Mouse (Mus musculus) adrenal gland, adult 8-10 months (tissue): ENCODE results near the gene Spata2l. TPM values are rescaled to one million over a fixed set of nuclear protein-coding genes. Genes with fewer than 3 reads are reported as not detected.
A peak's percentile ranks its signal among the peaks of the same experiment; 100 is the strongest.
"Not testable (repeated sequence)": the region's sequence is repeated elsewhere in the genome, so short reads cannot be mapped to it uniquely, and the experiment has no call there.

Source experiments
- DNase-seq: peaks from one replicate; pipeline ENCODE4 v3.0.0; 2022
- total RNA-seq, 4 experiments: library from RNA; stranded (reverse); gene quantifications; 2 replicates each; pipeline ENCODE4 v1.2.4; 2022

The Spata2l gene
- total RNA-seq, 4 experiments from 2014 or later = 12.0 to 20.4 (median 17.1) TPM

DNA sequence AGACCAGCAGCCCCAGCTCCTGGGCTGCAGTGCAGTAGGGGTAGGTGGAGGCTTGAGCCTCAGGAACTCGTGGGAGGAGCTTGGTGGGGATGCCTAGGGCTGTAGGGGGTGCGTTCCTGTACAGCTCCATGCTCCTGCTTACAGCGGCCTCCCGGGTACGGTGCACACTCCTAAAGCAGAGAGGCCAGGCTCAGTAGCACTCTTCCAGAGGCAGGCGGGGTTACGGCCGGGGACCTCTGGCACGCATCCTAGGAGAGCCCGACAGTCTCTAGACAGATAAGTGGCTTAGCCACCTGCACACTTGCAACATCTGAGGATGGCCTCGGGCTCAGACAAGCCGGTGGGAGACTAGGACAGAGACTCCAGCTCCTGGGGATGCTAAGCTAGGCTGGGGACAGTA, 9.5 kb upstream of the Spata2l start:
- DNase-seq = no peak

DNA sequence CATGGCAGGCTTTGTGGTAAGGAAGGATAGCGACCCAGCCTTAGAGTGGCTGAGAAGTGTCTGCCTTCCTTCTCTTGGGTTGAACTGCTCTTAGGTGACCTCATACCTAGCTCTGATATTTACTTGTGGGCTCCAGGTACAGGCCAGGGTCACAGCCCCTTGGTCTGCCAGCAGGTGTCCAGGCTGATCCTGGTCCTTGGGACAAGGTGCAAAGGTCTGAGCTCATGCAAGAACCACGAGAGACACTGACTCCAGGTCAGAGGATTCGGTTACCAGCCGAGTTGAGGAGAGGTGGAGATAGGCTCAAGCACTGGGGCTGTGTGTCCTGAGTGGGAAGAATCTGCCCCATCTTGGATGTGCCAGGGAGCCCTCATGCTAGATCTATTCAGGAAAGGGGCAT, 8.3 kb upstream of the Spata2l start:
- no peak for DNase-seq

DNA sequence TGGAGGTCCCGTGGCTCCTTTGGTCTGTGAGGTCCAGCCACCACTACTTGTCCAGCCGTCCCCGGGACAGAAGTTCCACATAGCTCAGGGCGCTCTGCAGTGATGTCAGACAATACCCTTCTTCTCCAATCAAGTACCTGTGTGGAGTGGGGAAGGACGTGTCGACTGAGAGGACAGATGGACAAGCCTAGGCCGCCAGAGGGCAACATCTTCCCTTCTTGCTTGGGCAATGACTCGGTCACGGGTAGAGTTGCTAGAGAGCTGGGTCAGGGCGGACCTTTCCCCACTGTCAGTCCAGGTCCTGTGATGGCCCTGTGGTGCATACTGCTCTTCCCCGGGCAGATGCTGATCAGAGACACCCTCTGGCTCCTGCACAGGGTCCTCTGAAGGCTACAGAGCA, 7.0 kb upstream of the Spata2l start:
- no peak for DNase-seq

DNA sequence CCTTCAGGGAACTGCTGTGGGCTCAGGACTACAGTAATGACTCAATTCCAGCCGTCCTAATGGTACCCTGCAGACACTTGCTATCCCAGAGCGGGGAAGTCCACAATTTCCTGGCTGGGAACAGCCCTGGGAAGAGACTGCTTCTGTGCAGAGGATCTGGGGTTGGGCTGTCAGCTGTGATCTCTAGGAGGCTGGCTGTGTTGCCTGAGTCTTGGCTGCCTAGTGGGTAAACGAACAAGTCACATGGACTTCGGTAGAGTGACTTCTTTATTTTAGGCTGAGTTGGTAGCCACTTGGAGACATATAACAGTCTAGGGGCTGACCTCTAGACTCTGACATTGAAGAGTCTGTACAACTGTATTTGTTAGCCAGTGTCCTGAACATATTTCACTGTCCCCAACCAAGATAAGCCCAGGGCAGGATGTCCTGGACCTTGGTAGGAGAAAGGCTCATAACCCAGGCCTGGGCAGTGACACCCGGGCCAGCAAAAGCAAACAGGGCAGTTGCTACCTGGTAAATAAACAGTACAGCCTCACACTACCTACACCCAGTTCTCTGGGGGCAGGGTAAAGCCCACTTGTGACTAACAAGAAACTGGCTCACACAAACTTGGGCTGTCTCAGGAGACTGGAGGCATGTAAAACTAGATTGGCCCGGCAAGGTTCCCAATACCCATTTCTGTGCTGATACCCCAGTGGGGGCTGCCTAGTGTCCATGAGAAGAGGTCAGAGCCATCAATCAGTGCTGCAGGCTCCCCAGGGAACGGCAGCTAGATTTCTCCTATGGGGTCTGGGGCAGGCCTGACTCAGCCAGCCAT, 6.3 kb upstream of the Spata2l start:
- no peak for DNase-seq

DNA sequence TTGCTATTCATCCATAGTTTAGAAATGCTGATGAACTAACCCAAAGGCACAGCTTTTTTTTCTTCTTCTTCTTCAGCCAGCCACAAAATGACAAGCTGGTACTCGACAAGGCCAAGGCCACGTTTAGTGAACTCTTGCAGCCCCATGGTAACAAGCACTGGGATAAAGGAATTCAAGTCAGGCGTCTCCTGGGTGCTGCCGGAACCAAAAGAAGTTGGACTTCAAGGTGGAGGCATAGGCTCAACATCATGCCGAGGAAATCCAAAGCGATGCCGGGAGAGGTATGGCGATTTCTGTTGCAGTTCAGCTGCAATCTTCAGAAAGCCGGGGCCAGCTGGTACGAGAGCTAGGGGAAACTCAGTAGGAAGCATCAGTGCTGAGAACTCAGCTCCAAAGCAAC, 3.4 kb upstream of the Spata2l start:
- DNase-seq = peak; percentile 57

DNA sequence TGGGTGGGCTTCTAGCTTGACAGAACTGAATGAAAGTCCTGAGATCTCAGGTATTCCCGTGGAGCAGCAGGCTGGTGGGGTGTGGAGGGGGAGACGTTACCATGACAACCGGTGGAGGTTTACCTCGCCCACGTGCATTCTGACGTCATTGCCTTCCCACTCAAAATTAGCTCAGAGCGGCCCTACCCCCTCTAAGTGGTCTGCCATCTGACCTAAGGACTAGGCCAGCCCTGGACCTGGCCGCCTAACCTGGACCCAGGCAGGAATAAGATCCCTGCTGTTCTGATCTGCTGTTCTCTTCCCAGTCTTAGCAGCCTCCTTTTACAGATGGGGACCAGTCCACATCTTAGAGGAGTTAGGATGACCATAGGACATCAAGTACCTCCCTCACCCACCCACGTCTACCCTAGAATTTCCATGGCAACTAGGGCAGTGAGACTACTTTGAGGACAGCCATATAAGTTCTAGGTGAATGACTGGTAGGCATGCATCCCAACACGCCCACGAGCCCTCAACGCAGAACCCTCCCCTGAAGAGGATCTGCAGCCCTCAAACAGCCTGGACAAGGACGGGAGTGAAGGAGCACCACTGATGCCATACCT, 1.0 kb downstream of the Spata2l start:
- DNase-seq = no peak

DNA sequence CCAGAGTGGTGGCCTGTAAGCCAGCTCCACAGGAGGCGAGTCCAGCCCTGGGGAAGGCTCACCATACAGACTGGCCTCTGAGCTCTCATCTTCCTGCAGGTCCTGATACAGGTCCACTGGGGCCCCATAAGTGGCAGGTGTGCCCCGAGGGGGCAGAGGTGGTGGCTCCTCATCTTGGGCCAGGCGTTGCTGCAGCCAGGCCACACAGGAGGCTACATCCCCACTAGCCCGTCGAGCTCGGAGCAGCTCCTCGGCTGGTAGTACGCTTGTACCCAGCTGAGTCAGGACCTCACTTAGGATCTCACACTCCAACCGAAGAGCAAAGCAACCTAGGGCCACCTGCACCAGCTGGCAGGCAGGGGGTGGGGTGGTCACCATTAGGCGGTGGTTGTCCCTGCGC, 2.3 kb downstream of the Spata2l start:
- DNase-seq = no peak

DNA sequence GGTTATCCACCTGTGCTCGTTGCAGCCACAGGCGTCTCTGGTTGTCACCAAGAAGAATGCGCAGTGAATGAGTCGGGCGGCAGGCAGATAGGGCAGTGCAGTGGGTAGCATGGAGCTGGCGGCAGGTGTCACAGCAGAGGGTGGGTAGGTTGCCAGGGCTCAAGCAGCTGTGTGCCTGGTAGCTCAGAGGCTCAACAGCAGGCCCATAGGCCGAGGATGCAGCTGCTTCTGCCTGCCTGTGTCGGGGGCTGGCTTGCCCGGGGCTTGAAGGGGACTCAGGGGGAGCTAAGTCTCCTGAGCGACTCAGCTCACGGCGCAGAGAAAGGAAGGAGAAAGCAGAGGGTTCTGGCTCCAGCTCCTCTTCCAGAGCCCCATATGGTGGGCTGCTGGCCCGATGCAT, 2.7 kb downstream of the Spata2l start:
- no peak for DNase-seq

DNA sequence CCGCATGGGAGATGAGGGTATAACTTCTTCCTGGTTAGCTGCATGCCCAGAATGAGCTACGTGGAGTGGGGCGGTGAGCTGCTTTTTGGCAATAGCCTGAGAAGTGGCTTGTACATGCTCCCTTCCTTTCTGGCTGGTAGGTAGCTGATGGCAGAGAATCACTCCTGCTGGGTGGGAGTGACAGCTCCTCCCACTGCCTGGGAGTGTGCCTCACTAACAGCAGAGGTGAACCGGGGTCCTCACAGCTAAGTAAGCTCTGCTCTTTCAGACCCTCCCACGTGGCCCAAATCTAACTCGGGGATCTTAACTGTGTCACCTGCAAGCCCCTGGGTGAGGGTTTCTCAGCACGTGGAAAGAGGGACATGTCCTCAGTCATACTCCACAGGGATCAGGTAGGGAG, 3.5 kb downstream of the Spata2l start:
- no peak for DNase-seq

DNA sequence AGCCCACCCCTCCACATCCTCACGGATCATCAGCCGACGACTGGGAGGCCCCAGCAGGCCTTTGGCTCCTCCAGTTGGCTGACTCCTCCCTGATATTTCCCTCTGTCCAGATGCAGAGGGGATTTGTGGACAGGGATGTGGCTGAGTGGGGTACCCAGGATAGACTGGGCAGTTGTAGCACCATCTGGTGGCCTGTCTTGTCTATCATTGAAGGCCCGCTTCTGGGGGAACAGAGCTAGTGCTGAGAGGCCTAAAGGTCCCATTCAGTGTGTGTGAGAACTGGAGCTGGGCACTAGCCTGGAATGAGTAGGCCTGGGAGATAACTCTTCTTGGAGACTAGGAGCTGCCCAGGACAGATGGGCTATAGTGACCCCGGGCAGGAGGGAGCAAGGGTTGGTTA, 4.3 kb downstream of the Spata2l start:
- no peak for DNase-seq

DNA sequence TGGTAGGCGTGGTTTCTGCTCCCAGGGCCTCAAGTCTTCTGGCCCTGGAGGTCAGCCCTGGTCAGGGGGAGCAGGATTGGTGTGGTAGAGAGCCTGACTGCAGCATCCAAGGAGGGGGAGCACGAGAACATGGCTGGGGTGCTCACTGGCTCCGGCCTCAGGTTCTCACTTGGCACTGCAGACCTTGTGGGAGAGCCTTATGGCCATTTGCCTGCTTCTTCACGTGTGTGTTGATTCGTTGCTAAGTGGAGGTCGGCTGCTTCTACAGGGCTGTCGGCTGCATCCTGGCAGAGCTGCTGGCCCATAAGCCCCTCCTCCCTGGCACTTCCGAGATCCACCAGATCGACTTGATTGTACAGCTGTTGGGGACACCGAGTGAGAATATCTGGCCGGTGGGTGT, 5.7 kb downstream of the Spata2l start:
- not testable (repeated sequence) for DNase-seq

DNA sequence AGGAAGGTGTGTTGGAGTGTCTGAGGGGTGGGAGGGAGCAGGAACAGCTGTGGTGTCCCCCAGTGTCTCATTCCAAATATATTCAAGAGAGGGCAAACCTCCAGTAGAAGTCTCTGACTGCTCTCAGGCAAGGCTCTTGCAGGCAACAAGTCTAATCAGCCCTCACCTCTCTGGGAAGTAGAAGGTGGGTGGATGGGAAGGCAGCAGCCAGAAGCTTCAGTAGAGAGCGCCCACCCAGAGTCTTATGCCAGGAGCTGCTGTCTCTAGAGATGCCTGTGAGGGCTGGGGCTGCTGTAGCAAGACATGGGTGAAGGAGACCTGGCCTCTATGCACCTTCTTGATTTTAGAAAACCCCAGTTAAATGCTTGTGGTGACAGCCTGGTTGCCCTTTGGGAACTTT, 7.6 kb downstream of the Spata2l start:
- DNase-seq = no peak

DNA sequence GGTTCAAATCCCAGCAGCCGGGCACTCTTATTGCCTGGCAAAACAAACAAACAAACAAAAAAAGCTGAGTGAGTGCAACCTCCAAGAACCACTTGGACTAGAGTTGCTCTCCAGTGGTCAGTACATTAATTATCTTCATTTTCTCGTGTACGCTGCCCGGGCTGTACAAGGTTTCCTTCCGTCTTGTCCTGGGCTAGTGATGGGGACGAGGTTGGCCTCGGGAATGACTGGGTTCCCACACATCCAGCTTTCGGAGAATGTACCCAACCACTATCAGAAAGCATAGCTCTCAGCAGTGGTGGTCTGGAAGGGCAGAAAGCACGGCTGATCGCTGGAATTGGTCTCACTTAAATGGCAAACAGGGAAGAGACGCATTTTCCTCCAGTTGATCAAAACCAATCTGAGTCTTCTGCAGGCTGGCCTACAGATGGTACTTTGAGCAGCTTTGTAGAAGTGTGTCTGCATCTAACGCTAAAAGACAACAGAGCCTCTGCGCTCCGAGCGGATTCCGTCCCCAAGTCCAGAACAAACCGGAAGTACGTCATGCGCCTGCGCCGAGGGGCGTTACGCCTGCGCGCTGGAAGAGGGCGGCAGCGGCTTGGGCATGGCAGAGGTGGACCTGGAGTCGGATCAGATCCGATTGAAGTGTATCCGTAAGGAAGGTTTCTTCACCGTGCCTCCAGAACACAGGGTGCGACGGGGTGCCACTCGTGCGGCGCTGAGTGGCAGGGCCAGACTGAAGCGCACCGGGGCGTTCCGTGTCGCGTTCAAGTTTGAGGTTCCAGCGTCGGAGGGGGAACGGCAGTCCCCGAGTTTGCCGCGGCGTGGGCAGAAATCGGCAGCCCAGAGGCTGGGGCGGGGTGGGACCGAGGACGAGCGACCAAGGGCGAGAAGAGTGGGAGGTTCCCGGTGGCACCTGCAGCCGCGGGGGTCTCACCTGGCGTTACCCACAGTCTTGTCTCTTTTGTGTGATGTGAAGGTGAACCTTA, 11.5 kb downstream of the Spata2l start, which contains the start of gene Cdk10:
TSS of gene Cdk10 (plus strand) at position 565 of the 989 bp plus-strand sequence.
- DNase-seq = peak; percentile 90

DNA sequence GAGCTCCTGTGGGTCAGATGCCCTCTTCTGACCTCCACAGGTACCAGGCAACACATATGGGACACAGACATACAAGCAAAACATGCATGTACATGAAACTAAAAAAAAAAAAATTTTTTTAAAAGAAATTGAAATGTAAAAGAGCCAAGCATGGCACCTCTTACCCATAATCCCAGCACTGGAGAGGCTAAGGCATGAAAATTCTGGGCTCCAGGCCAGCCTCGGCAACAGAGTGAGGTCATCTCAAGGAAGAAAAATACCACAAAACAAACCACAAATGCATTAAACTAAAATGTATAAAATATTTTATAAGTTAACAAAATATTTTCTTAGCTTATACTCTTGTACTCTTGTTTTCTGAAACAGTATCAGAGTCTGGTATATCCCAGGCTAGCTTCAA, 15.1 kb downstream of the Spata2l start:
- no peak for DNase-seq

DNA sequence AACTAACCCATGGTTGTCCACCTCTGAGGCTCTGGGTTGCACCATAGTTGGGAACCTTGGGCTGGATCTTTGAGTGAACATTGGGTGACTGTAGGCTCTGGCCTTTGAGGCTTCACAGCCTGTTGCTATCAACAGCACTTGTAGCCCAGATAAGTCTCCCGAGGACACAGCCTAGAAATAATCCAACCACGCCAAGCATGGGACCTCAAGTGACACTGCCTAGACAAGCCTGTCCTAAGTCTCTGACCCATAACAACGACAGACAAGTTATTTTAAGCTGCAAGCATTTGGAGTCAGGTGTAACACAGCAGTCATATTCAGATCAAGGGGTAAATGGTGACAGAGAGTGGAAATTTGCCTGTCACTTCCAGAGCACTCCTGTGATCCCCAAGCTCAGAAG, 20.6 kb downstream of the Spata2l start:
- no peak for DNase-seq

DNA sequence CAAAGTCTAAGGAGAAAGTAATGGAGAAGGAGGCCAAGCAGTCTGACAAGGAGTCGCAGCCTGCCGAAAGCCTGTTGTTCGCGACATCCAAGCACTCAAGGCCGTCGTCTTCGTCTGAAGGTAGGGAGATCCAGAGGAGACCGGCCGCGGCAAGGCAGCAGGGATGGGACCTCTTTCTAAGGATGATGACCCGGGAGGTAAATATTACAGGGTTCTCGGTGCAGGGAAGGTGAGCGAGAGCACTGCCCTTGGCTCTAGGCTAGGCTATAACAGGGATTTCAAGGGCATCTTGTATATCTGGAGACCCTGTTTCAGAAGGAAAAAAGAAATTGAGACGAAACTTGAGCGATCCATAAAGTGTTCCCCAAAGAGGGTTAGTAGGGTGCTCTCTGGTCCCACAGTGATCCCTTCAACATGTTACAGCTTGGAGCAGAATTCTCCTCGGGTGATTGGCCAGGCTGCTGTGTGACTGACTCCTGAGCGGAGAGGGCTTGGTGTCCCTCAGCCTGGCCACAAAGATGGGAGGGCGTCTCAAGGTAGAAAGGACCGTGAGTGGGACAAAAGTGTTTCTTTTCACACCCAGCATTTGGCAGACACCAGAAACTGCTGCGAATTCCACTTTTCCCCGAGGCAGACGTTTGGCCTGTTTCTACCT, 22.8 kb downstream of the Spata2l start:
- no peak for DNase-seq

DNA sequence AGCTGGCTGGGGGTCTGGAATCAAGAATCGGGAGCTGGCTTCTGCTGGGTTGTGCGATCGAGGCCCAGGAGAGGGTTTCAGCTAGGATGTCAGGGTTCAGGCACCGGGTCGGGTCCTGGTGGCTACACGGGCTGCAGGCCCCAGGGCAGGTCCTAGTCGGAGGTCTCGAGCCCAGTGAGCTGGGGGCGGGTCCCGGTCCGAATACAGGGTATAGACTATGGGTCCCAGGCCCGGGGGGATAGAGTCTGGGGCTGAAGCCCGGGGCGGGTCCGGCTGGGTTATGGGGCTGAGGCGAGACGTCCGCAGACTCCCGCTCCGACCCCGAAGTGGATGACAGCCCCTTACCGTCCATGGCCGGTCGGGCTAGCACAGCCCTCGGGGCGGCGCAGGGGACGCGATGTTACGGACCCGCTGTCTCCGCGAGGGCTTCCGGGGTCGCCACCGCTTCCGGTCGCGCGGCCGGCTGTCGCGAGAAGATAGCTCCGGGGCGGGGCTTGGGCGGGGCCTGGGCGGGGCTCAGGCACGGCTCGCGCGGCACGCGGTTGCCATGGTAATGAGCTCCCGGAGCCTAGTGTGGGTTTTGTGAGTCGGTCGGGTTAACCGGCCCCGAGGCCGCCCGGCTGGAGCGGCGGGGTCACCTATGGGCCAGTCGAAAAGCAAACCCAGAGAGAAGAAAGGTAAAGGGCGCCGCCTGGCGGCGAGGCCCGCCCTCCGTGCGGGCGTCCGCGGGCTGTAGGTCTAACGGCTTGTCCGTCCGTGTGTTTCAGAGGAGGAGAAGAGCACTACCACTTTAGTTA, 23.5 kb downstream of the Spata2l start, which contains the start of the genes Chmp1a and Spata33:
TSS of gene Chmp1a (minus strand) at position 443 of the 797 bp plus-strand sequence.
TSS of gene Spata33 (plus strand) at position 512 of the 797 bp plus-strand sequence.
- DNase-seq = peak; percentile 93

DNA sequence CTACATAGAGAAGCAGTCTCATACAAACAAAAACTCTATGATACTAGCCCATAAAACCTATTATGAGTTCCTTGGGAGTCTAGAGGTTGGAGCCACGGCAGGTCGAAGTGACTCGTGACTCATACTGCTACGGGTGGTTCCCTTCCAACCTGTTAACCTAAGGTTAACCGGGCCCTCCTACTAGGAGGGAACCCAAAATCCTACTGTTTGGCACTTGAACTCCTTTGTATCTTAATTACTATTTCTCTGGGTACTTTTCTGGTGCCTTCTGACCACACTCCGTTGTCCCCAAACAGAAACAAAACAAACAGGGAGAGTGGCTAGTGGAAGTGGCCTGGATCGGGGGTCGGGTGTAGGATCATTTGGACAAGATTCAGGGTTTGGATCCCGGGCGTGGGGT, 24.2 kb downstream of the Spata2l start:
- no peak for DNase-seq

DNA sequence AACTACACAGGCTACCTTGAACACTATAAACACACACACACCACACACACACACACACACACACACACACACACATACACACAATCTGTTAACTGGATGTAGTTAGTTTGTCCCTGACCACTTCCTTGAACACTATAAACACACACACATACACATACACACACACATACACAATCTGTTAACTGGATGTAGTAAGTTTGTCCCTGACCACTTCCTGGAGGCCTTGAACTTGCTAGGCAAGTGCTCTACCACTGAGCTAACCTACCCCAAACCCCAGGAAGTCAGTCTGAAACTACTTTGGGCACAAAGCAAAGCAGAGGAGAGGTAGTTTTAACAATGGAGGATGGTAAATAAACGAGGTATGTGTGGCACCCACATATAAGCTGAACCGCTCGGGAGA, 32.5 kb downstream of the Spata2l start:
- DNase-seq = no peak

DNA sequence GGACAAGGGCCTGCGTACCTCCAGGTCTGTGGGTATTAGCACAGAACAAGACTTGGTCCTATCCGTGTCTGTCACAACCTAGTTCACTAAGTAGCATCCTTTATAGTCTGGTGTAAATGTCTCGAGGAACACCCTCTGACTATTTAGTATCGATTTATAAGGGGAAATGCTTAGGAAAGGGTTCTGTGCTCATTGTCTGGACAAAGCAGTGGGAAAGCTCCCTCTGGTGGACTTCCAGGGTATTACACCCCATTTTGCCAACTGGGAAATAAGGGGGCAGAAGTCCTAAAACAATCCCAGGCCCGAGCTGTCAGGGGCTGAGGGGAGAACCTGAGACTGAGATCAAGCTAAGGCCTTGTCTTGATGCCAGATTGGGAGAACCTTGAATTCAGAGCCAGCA, 33.7 kb downstream of the Spata2l start:
- no peak for DNase-seq

DNA sequence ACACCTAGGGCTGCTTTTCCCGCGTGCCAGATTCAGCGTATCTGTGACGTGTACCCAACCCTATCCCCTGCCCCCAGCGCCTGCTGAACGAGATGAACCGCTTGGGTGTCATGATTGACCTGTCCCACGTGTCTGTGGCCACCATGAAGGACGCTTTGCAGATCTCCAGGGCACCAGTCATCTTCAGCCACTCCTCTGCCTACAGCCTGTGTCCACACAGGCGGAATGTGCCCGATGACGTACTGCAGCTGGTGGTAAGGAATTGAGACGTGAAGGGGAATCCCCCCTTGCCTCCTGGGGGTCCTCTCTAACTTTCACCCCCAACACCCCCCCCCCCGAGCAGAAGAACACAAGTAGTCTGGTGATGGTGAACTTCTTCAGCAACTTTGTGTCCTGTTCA, 36.2 kb downstream of the Spata2l start:
- DNase-seq = no peak
